Mouse (Mus musculus) cortical plate, adult 2 months (tissue): ENCODE results near the gene Tnnc2. TPM values are rescaled to one million over a fixed set of nuclear protein-coding genes. Genes with fewer than 3 reads are reported as not detected.
A peak's percentile ranks its signal among the peaks of the same experiment; 100 is the strongest.

Experiments used
- H3K27ac ChIP-seq: fragments of 200-500 bp; 2 replicates; pipeline ENCODE4 v1.5.1; 2012; ENCODE audit warnings: low read length, control low read depth, inconsistent platforms; ENCODE audit not compliant: insufficient read depth
- H3K4me1 ChIP-seq: fragments of 200-500 bp; 2 replicates; pipeline ENCODE4 v1.6.1; 2011; ENCODE audit warnings: low read length; ENCODE audit not compliant: control insufficient read depth, insufficient read depth
- H3K4me3 ChIP-seq: fragments of 200-500 bp; 2 replicates; pipeline ENCODE4 v1.5.1; 2011; ENCODE audit warnings: mild to moderate bottlenecking, low read length, control low read depth; ENCODE audit not compliant: insufficient read depth
- CTCF ChIP-seq: fragments of 200-500 bp; IDR thresholded peaks from 2 replicates; pipeline ENCODE4 v1.5.1; 2011; ENCODE audit warnings: mild to moderate bottlenecking, control low read depth, low read length; ENCODE audit not compliant: insufficient read depth; ENCODE audit errors: extremely low read depth
- POLR2A ChIP-seq: fragments of 200-500 bp; IDR thresholded peaks from 2 replicates; pipeline ENCODE4 v1.6.1; 2011; ENCODE audit warnings: mild to moderate bottlenecking, low read length, control low read depth; ENCODE audit not compliant: insufficient read depth; ENCODE audit errors: extremely low read depth
- polyA plus RNA-seq: library from polyadenylated mRNA; depleted of rRNA; stranded (reverse); fragments of >200 nt; gene quantifications from 2 replicates; pipeline ENCODE4 v1.2.3, GENCODE M21; 2012

The Tnnc2 gene
- polyA plus RNA-seq, 1 experiment, result 1.6 TPM

- no peak overlapping the region for H3K4me3 ChIP-seq
- H3K4me1 ChIP-seq, result no peaks in the 10 kb centered on the region
- H3K27ac ChIP-seq, result no peak overlapping the region
- no peak for TF ChIP-seq CTCF
These were observed 37.9 kb upstream of the Tnnc2 start for GRCm38 (mm10) chr2:164817703-164818102.

GRCm38 (mm10) chr2:164817206-164817605 lies 37.4 kb upstream of the Tnnc2 start:
- TF ChIP-seq POLR2A, result no peak
- TF ChIP-seq CTCF, result no peak
- Histone ChIP-seq H3K4me1 (no peaks in the 10 kb centered on the region), H3K4me3 (no peak overlapping the region), H3K27ac (no peak overlapping the region)

DNA sequence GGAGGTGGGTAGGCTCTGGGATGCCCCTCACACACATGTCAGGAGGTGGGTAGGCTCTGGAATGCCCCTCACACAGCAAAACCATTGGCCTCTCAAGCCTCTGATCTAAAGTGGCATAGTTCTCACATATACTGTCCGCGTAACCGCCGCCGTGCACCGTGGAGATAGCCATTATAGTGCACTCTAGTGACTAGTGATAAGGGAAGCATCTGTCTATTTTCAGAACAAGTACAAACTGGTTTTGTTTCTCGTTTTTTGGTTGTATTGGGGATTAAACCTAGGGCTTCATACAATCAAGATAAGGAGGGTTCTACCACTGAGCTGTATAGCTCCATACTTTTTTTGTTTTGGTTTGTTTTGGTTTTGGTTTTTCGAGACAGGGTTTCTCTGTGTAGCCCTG lies 36.1 kb upstream of the Tnnc2 start:
- TF ChIP-seq POLR2A (no peak), CTCF (no peak)
- no peak overlapping the region for H3K27ac ChIP-seq
- no peak overlapping the region for H3K4me3 ChIP-seq
- H3K4me1 ChIP-seq, result no peaks in the 10 kb centered on the region

DNA sequence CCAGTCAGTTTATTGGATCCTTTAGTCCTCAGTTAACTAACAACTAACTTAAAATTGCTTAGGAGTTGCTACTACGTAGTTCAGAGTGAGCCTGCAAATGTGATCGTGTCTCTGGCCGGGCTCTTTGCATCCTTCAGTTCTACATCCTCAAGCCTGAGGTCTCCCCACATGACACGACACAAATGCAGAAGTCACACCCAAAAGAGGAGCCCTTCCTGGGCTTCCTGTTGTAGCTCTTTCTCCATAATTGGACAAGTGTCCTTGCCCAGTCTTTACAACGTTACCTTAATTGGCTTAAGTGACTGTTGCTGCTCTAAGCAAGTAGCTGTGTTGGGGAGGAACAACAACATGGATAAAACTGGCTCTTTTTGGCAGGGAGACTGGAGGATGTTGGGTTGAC lies 35.6 kb upstream of the Tnnc2 start:
- no peak for TF ChIP-seq CTCF
- TF ChIP-seq POLR2A, result no peak
- no peak overlapping the region for H3K27ac ChIP-seq
- no peaks in the 10 kb centered on the region for H3K4me1 ChIP-seq
- H3K4me3 ChIP-seq, result no peak overlapping the region

DNA sequence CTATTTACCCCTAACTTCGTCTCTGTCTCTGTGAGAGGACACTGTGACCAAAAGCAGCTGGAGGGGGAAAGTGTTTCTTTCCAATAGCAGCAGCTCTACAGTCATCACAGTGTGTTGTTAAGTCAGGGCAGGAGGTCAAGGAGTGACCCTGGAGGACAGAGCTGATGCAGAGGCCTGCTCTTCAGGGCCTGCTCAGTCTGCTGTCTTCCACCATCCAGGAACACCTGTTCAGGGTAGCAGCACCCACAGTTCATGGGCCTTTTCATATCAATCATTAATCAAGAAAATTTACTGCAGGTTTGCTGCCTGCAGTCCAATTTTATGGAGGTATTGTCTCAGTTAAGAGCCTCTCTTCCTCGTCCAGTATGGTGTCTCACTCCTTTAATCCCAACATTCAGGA lies 33.8 kb upstream of the Tnnc2 start:
- H3K4me1 ChIP-seq, result no peaks in the 10 kb centered on the region
- no peak overlapping the region for H3K27ac ChIP-seq
- no peak for TF ChIP-seq POLR2A
- no peak for TF ChIP-seq CTCF
- no peak overlapping the region for H3K4me3 ChIP-seq

DNA sequence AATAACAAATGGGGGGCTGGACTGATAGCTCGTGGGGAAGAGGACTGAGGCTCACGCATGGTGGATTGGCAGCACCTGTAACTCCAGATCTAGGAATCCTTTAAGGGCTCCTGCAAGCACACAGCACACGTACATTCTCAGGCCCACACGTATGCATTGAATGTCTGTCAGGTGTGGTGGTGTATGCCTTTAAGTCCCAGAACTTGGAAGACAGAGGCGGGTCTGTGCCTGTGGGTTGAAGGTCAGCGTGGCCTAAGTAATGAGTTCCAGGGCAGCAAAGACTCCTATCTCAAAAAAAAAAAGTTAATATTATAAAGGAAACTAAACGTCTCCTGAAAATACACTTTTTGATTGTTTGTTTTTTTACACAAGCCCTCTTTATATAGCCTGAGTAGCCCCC lies 26.8 kb upstream of the Tnnc2 start:
- no peak overlapping the region for H3K4me3 ChIP-seq
- TF ChIP-seq POLR2A (no peak), CTCF (no peak)
- no peak overlapping the region for H3K27ac ChIP-seq
- H3K4me1 ChIP-seq, result peaks cover 3% of the 10 kb centered on the region

DNA sequence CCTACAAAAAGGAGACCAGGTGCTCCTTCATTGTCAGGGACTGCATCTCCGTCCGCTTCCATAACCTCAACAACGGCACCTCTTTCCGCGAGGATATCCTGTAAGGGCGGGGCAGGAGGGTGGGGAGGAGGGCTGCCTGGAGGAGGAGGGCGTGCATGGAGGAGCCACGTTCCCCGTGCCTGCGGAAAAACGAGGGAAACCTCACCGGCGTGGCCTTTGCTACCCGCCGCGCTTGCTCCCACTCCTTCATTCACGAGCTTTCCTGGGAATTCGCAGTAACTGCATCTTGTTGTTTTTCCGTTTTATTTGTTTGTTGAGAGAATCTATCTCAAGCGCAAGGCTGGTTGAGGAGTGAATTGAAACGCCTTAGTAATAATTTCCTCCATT lies 25.6 kb upstream of the Tnnc2 start:
- peak overlapping the region; percentile 84 for H3K4me3 ChIP-seq
- peaks cover 3% of the 10 kb centered on the region for H3K4me1 ChIP-seq
- TF ChIP-seq POLR2A, result no peak
- TF ChIP-seq CTCF, result no peak
- H3K27ac ChIP-seq, result no peak overlapping the region

- Histone ChIP-seq H3K4me3 (peak within 1 kb of the TSS; percentile 84), H3K27ac (no peak within 1 kb of the TSS), H3K4me1 (peaks cover 3% of the 10 kb centered on the region)
- no peak for TF ChIP-seq CTCF
- peak; percentile 98 for TF ChIP-seq POLR2A
These were observed 25.0 kb upstream of the Tnnc2 start, which contains the start of the genes Acot8 and Zswim3 for GRCm38 (mm10) chr2:164804533-164805331. Gene Acot8 (minus strand): TSS chr2:164804882. Gene Zswim3 (plus strand): TSS chr2:164805098.

GRCm38 (mm10) chr2:164803921-164804313 lies 24.1 kb upstream of the Tnnc2 start:
- H3K4me1 ChIP-seq, result peaks cover 3% of the 10 kb centered on the region
- peak overlapping the region; percentile 84 for H3K4me3 ChIP-seq
- TF ChIP-seq CTCF (no peak), POLR2A (no peak)
- no peak overlapping the region for H3K27ac ChIP-seq

- peak overlapping the region; percentile 84; the same call in 1 of the 2 replicates for H3K4me3 ChIP-seq
- peaks cover 3% of the 10 kb centered on the region for H3K4me1 ChIP-seq
- no peak overlapping the region for H3K27ac ChIP-seq
- no peak for TF ChIP-seq CTCF
- no peak for TF ChIP-seq POLR2A
These were observed 23.6 kb upstream of the Tnnc2 start for GRCm38 (mm10) chr2:164803201-164803920.
